Mouse (Mus musculus) C2C12 (cell line): ENCODE data around the gene Zfp473. TPM values are rescaled to one million over a fixed set of nuclear protein-coding genes. Genes with fewer than 3 reads are reported as not detected.
A peak's percentile ranks its signal among the peaks of the same experiment; 100 is the strongest.

Source experiments
- H3K27me3 ChIP-seq: one replicate; pipeline ENCODE4 v1.6.1; 2011; ENCODE audit not compliant: control insufficient read depth, insufficient read depth, insufficient read length
- H3K36me3 ChIP-seq: one replicate; pipeline ENCODE4 v1.6.1; 2011; ENCODE audit not compliant: control insufficient read depth, insufficient read depth
- H3K4me3 ChIP-seq: one replicate; pipeline ENCODE4 v1.5.1; 2011; ENCODE audit warnings: mild to moderate bottlenecking, control low read depth; ENCODE audit not compliant: poor library complexity, insufficient read depth, severe bottlenecking
- H3K79me2 ChIP-seq: one replicate; pipeline ENCODE4 v1.6.1; 2011; ENCODE audit not compliant: control insufficient read depth, insufficient read depth
- H3K79me3 ChIP-seq: one replicate; pipeline ENCODE4 v1.6.1; 2011; ENCODE audit warnings: low read depth, control low read depth
- H3ac ChIP-seq: one replicate; pipeline ENCODE3; 2011; ENCODE audit warnings: low read depth; ENCODE audit not compliant: control insufficient read depth, insufficient read length
- CEBPB ChIP-seq: IDR thresholded peaks from one replicate; pipeline ENCODE4 v1.6.1; 2011; ENCODE audit warnings: low read depth, mild to moderate bottlenecking, control low read depth, moderate library complexity
- CTCF ChIP-seq: IDR thresholded peaks from one replicate; pipeline ENCODE4 v1.5.1; 2011; ENCODE audit not compliant: control insufficient read depth, insufficient read depth, insufficient read length
- FOSL1 ChIP-seq: IDR thresholded peaks from one replicate; pipeline ENCODE4 v1.8.0; 2011; ENCODE audit warnings: mild to moderate bottlenecking, low read length; ENCODE audit not compliant: poor library complexity, insufficient read depth, severe bottlenecking
- MAX ChIP-seq: IDR thresholded peaks from one replicate; pipeline ENCODE4 v1.6.1; 2011; ENCODE audit warnings: mild to moderate bottlenecking, control low read depth
- MYOD1 ChIP-seq: IDR thresholded peaks from one replicate; pipeline ENCODE4 v1.6.1; 2011; ENCODE audit warnings: low read depth; ENCODE audit not compliant: control insufficient read depth, insufficient read length
- MYOG ChIP-seq: IDR thresholded peaks from one replicate; pipeline ENCODE4 v1.6.1; 2011; ENCODE audit not compliant: control insufficient read depth, insufficient read length; ENCODE audit errors: extremely low read depth
- USF1 ChIP-seq: IDR thresholded peaks from one replicate; pipeline ENCODE4 v1.6.1; 2011; ENCODE audit warnings: low read depth, mild to moderate bottlenecking, control low read depth, moderate library complexity
- polyA plus RNA-seq: library from polyadenylated mRNA; unstranded; fragments of >200 nt; fragmentation: generic; extraction: Trizol; gene quantifications from one replicate; pipeline ENCODE4 v1.2.1, GENCODE M21; 2012; ENCODE audit warnings: missing spikeins

Gene Zfp473
- polyA plus RNA-seq, 1 experiment = 0.29 TPM

- H3K79me2 ChIP-seq = no peaks in the 10 kb centered on the region
- H3K36me3 ChIP-seq = no peaks in the 10 kb centered on the region
- TF ChIP-seq CTCF = peak; percentile 17
- TF ChIP-seq MYOD1 = no peak
- TF ChIP-seq FOSL1 = no peak
- TF ChIP-seq MYOG = no peak
- H3K27me3 ChIP-seq = no peaks in the 10 kb centered on the region
- H3K4me3 ChIP-seq = no peak overlapping the region
- H3K79me3 ChIP-seq = no peaks in the 10 kb centered on the region
- no peak overlapping the region for H3ac ChIP-seq
Observed at GRCm38 (mm10) chr7:44701921-44702320, 48.9 kb downstream of the Zfp473 start.

DNA sequence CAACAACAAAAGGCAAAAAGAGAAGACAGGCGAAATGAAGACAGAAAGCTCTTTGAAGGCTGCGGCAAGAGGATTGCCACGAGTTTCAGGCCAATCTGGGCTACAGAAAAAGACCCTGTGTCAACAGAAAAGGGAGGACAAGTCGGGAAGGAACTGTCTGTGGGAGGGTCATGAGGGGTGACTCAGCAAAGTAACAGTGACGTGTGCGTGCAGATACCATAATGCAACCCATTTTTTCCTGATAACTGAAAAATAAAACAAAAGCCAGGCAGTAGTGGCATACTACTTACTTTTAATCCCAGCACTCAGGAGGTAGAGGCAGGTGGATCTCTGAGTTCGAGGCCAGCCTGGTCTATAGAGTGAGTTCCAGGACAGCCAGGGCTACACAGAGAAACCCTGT is 52.9 kb downstream of the Zfp473 start:
- Histone ChIP-seq H3K79me3 (no peaks in the 10 kb centered on the region), H3K4me3 (no peak overlapping the region), H3ac (no peak overlapping the region), H3K27me3 (no peaks in the 10 kb centered on the region), H3K36me3 (no peaks in the 10 kb centered on the region), H3K79me2 (no peaks in the 10 kb centered on the region)
- TF ChIP-seq FOSL1 (no peak), USF1 (no peak), CEBPB (no peak), MAX (no peak), CTCF (no peak), MYOD1 (no peak), MYOG (no peak)

- no peak overlapping the region for H3ac ChIP-seq
- TF ChIP-seq CEBPB (no peak), FOSL1 (no peak), MYOD1 (peak; percentile 96), MAX (no peak), MYOG (no peak), USF1 (no peak)
- H3K36me3 ChIP-seq = no peaks in the 10 kb centered on the region
- no peaks in the 10 kb centered on the region for H3K79me3 ChIP-seq
- no peaks in the 10 kb centered on the region for H3K79me2 ChIP-seq
- no peaks in the 10 kb centered on the region for H3K27me3 ChIP-seq
- no peak overlapping the region for H3K4me3 ChIP-seq
Observed at GRCm38 (mm10) chr7:44697191-44697710, 53.6 kb downstream of the Zfp473 start.

DNA sequence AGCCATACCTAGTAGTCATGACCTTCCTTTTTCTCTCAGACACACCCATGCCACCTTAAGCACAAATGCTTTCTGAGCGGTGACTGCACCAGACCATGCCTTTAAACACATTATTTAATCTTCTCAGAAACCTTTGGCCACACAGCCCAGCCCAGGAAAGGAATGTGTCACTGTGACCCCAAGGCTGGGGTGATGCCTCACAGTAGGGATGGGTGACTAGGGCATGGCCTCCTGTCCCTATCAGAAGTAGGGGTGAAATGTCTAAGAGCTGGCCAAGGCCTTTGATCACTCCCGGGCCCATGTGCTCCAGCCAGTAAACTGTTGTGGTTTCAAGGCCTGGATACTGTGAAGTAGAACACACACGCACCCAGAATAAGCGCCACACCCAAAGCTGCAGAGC is 55.6 kb downstream of the Zfp473 start:
- Histone ChIP-seq H3K36me3 (no peaks in the 10 kb centered on the region), H3K79me3 (no peaks in the 10 kb centered on the region), H3K79me2 (no peaks in the 10 kb centered on the region), H3K4me3 (no peak overlapping the region), H3ac (no peak overlapping the region), H3K27me3 (no peaks in the 10 kb centered on the region)
- TF ChIP-seq MYOD1 (no peak), USF1 (no peak), FOSL1 (no peak), MYOG (no peak), MAX (no peak), CEBPB (no peak), CTCF (no peak)

DNA sequence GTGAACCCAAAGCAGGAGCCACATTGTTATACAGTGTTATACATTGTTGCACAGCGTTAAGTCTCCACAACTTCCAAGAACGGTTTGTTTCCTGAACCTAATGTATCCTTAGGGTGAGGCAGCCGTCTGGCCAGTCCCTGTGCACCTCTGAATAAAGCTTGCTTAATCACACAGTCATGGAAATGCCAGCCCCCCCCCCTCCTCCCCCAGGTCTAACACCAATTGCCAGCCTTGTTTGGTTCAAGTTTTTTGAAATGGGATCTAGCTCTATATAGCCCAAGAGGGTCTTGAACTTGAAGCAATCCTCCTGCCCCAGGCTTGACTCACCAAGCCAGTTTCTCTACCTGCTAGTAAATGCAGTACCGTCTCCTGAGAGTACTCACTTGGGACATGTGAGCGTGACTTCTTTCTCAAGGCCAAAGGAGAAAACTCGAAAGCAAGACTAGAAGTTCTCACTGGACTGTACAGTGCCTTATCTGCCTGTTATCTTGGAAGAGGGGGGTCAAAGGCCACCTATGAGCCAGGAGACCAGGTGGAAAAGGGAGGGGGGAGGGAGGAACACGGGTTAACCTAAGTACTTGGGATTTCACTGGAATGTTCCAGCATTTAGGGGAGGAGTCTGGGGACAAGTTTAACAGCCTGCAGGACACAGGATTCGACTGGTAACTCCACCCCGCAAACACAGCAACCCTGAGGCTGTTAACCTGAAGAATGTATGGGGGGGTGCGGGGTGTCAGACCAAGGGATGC is 57.2 kb downstream of the Zfp473 start:
- no peaks in the 10 kb centered on the region for H3K79me2 ChIP-seq
- no peak overlapping the region for H3K4me3 ChIP-seq
- TF ChIP-seq FOSL1 = no peak
- no peak for TF ChIP-seq USF1
- no peak for TF ChIP-seq CEBPB
- no peak for TF ChIP-seq CTCF
- TF ChIP-seq MYOD1 = no peak
- no peak for TF ChIP-seq MAX
- TF ChIP-seq MYOG = no peak

More for the DNA sequence above, 57.2 kb downstream of the Zfp473 start:
- Histone ChIP-seq H3ac (no peak overlapping the region), H3K36me3 (no peaks in the 10 kb centered on the region), H3K27me3 (no peaks in the 10 kb centered on the region), H3K79me3 (no peaks in the 10 kb centered on the region)
